Mouse (Mus musculus) liver, embryonic 11.5 days (tissue): ENCODE measurements at regions not wholly inside any gene's neighbourhood (a gene's known extent, or its start where the extent isn't known, plus 50 kb on each side); places are given as distances from the start of the nearest gene placed in this dataset.

Experiments
- ATAC-seq: fragments of 200-750 bp; cut with Nextera tagmentation; replicated peaks from 2 replicates; pipeline ENCODE4 v1.8.0; 2017; ENCODE audit warnings: moderate number of reproducible peaks, mild to moderate bottlenecking, moderate TSS enrichment, moderate library complexity; ENCODE audit not compliant: low FRiP score
- DNase-seq: peaks from one replicate; pipeline ENCODE4 v3.0.0-alpha.2; 2017; ENCODE audit warnings: low spot score
- H3K27ac ChIP-seq: fragments of 300-500 bp; sonication (generic); 2 replicates; pipeline ENCODE4 v1.5.1; 2014; ENCODE audit warnings: mild to moderate bottlenecking, low read depth, low read length, control low read depth
- H3K27me3 ChIP-seq: fragments of 300-500 bp; sonication (generic); replicated peaks from 2 replicates; pipeline ENCODE4 v1.6.1; 2014; ENCODE audit warnings: low read length, mixed read lengths; ENCODE audit not compliant: control insufficient read depth, insufficient read depth
- H3K36me3 ChIP-seq: fragments of 300-500 bp; sonication (generic); 2 replicates; pipeline ENCODE4 v1.6.1; 2014; ENCODE audit warnings: mild to moderate bottlenecking, low read length, moderate library complexity, mixed read lengths; ENCODE audit not compliant: control insufficient read depth, insufficient read depth
- H3K4me1 ChIP-seq: fragments of 300-500 bp; sonication (generic); replicated peaks from 2 replicates; pipeline ENCODE4 v1.6.1; 2014; ENCODE audit warnings: low read length, mixed read lengths; ENCODE audit not compliant: control insufficient read depth, insufficient read depth
- H3K4me2 ChIP-seq: fragments of 300-500 bp; sonication (generic); 2 replicates; pipeline ENCODE4 v1.6.1; 2014; ENCODE audit warnings: mild to moderate bottlenecking, control low read depth, moderate library complexity
- H3K4me3 ChIP-seq: fragments of 300-500 bp; sonication (generic); 2 replicates; pipeline ENCODE4 v1.5.1; 2014; ENCODE audit warnings: low read depth, low read length, control low read depth
- H3K9ac ChIP-seq: fragments of 300-500 bp; sonication (generic); 2 replicates; pipeline ENCODE4 v1.6.1; 2014; ENCODE audit warnings: low read depth, low read length, control low read depth
- H3K9me3 ChIP-seq: fragments of 300-500 bp; sonication (generic); 2 replicates; pipeline ENCODE4 v1.6.1; 2016; ENCODE audit warnings: low read length, inconsistent platforms, mixed read lengths; ENCODE audit not compliant: control insufficient read depth
- WGBS: fragments of 180-500 bp; shearing (Covaris S2); extraction: QIAGEN DNeasy Blood & Tissue Kit; methylation state at CpG from one replicate; pipeline ENCODE4 v1.1.7; 2014; 5-methylcytosine and 5-hydroxymethylcytosine counted together

GRCm38 (mm10) chr17:4296521-4297155, 600.6 kb upstream of the Nox3 start:
- H3K4me3 ChIP-seq = no peak overlapping the region
- no peaks in the 10 kb centered on the region for H3K9me3 ChIP-seq
- no peak overlapping the region for H3K9ac ChIP-seq
- DNase-seq = no peak
- H3K27me3 ChIP-seq = no peaks in the 10 kb centered on the region
- H3K27ac ChIP-seq = no peak overlapping the region
- WGBS = 85% methylated on average over 6 of the region's 6 CpGs
- ATAC-seq = no peak
- no peak overlapping the region for H3K4me2 ChIP-seq
- no peaks in the 10 kb centered on the region for H3K4me1 ChIP-seq
- no peaks in the 10 kb centered on the region for H3K36me3 ChIP-seq

GRCm38 (mm10) chr17:4297156-4297535, 601.1 kb upstream of the Nox3 start:
- Histone ChIP-seq H3K4me2 (no peak overlapping the region), H3K9ac (no peak overlapping the region), H3K9me3 (no peaks in the 10 kb centered on the region), H3K27ac (no peak overlapping the region), H3K4me1 (no peaks in the 10 kb centered on the region), H3K36me3 (no peaks in the 10 kb centered on the region), H3K4me3 (no peak overlapping the region), H3K27me3 (no peaks in the 10 kb centered on the region)
- 70% methylated on average over 1 of the region's 1 CpGs for WGBS
- ATAC-seq = no peak
- DNase-seq = no peak

- H3K27me3 ChIP-seq = no peaks in the 10 kb centered on the region
- no peaks in the 10 kb centered on the region for H3K9me3 ChIP-seq
- no peaks in the 10 kb centered on the region for H3K4me1 ChIP-seq
- H3K9ac ChIP-seq = no peak overlapping the region
- DNase-seq (no peak), ATAC-seq (no peak)
- H3K36me3 ChIP-seq = no peaks in the 10 kb centered on the region
- 76% methylated on average over 12 of the region's 12 CpGs for WGBS
- H3K27ac ChIP-seq = no peak overlapping the region
- no peak overlapping the region for H3K4me2 ChIP-seq
- H3K4me3 ChIP-seq = no peak overlapping the region
Measured at GRCm38 (mm10) chr17:4301142-4301853, 605.2 kb upstream of the Nox3 start.

- no peak overlapping the region for H3K9ac ChIP-seq
Measured at GRCm38 (mm10) chr17:4311785-4312379, 615.8 kb upstream of the Nox3 start.

GRCm38 (mm10) chr17:4319141-4319540, 623.1 kb upstream of the Nox3 start:
- no peak overlapping the region for H3K9ac ChIP-seq
- ATAC-seq (no peak), DNase-seq (no peak)
- no peaks in the 10 kb centered on the region for H3K9me3 ChIP-seq
- H3K27ac ChIP-seq = no peak overlapping the region
- no peaks in the 10 kb centered on the region for H3K27me3 ChIP-seq
- H3K36me3 ChIP-seq = no peaks in the 10 kb centered on the region
- 67% methylated on average over 4 of the region's 4 CpGs for WGBS
- no peaks in the 10 kb centered on the region for H3K4me1 ChIP-seq
- no peak overlapping the region for H3K4me3 ChIP-seq
- H3K4me2 ChIP-seq = no peak overlapping the region

More at GRCm38 (mm10) chr17:4311785-4312379, 615.8 kb upstream of the Nox3 start:
- no peak for ATAC-seq
- Histone ChIP-seq H3K4me1 (no peaks in the 10 kb centered on the region), H3K4me3 (no peak overlapping the region), H3K4me2 (no peak overlapping the region), H3K9me3 (no peaks in the 10 kb centered on the region), H3K27me3 (no peaks in the 10 kb centered on the region), H3K36me3 (no peaks in the 10 kb centered on the region), H3K27ac (no peak overlapping the region)
- DNase-seq = no peak
- WGBS = 41% methylated on average over 4 of the region's 4 CpGs

- 84% methylated on average over 1 of the region's 1 CpGs for WGBS
- no peak overlapping the region for H3K4me3 ChIP-seq
- no peak overlapping the region for H3K27ac ChIP-seq
- no peak overlapping the region for H3K4me2 ChIP-seq
- DNase-seq (no peak), ATAC-seq (no peak)
- no peaks in the 10 kb centered on the region for H3K27me3 ChIP-seq
- no peaks in the 10 kb centered on the region for H3K9me3 ChIP-seq
- H3K4me1 ChIP-seq = no peaks in the 10 kb centered on the region
- H3K9ac ChIP-seq = no peak overlapping the region
- H3K36me3 ChIP-seq = no peaks in the 10 kb centered on the region
Measured at GRCm38 (mm10) chr17:4328810-4329209, 632.7 kb upstream of the Nox3 start.

- no peak overlapping the region for H3K9ac ChIP-seq
- DNase-seq (no peak), ATAC-seq (no peak)
- H3K4me2 ChIP-seq = no peak overlapping the region
- no peaks in the 10 kb centered on the region for H3K36me3 ChIP-seq
- no peaks in the 10 kb centered on the region for H3K9me3 ChIP-seq
- 79% methylated on average over 9 of the region's 9 CpGs for WGBS
- no peaks in the 10 kb centered on the region for H3K27me3 ChIP-seq
- no peak overlapping the region for H3K4me3 ChIP-seq
- H3K4me1 ChIP-seq = no peaks in the 10 kb centered on the region
- no peak overlapping the region for H3K27ac ChIP-seq
Measured at GRCm38 (mm10) chr17:4331650-4332049, 635.6 kb upstream of the Nox3 start.

- H3K27me3 ChIP-seq = no peaks in the 10 kb centered on the region
- no peak overlapping the region for H3K9ac ChIP-seq
- H3K4me2 ChIP-seq = no peak overlapping the region
- DNase-seq (no peak), ATAC-seq (no peak)
- no peak overlapping the region for H3K4me3 ChIP-seq
- no peaks in the 10 kb centered on the region for H3K4me1 ChIP-seq
- H3K36me3 ChIP-seq = no peaks in the 10 kb centered on the region
- 79% methylated on average over 4 of the region's 4 CpGs for WGBS
- H3K27ac ChIP-seq = no peak overlapping the region
- H3K9me3 ChIP-seq = no peaks in the 10 kb centered on the region
Measured at GRCm38 (mm10) chr17:4333091-4333490, 637.0 kb upstream of the Nox3 start.

- no peaks in the 10 kb centered on the region for H3K9me3 ChIP-seq
- no peak overlapping the region for H3K9ac ChIP-seq
- H3K4me3 ChIP-seq = no peak overlapping the region
- ATAC-seq (no peak), DNase-seq (no peak)
- H3K4me2 ChIP-seq = no peak overlapping the region
- WGBS = 39% methylated on average over 1 of the region's 1 CpGs
- H3K36me3 ChIP-seq = no peaks in the 10 kb centered on the region
- H3K4me1 ChIP-seq = no peaks in the 10 kb centered on the region
- H3K27ac ChIP-seq = no peak overlapping the region
- H3K27me3 ChIP-seq = no peaks in the 10 kb centered on the region
Measured at GRCm38 (mm10) chr17:4353018-4353417, 641.1 kb upstream of the Arid1b start.
